Mouse (Mus musculus): ENCODE results near the gene Lhb. TPM values are rescaled to one million over a fixed set of nuclear protein-coding genes. Genes with fewer than 3 reads are reported as not detected.

Gene Lhb
- total RNA-seq, 1 experiment from 2014 or later, result not detected

- ATAC-seq (replicated peaks in 1 of 2; ENCODE audit: insufficient read depth in 1 of 2, low FRiP score in 2 of 2, low TSS enrichment in 1 of 2, low read depth in 1 of 2, poor library complexity in 2 of 2, severe bottlenecking in 2 of 2), result no peak
Measured at GRCm38 (mm10) chr7:45437521-45438276, 17.1 kb downstream of the Lhb start, which contains the start of gene Ruvbl2. Gene Ruvbl2, minus strand, starts transcription at chr7:45438096.

GRCm38 (mm10) chr7:45443526-45444420 lies 23.2 kb downstream of the Lhb start:
- ATAC-seq (replicated peaks in 1 of 2; ENCODE audit: insufficient read depth in 1 of 2, low FRiP score in 2 of 2, low TSS enrichment in 1 of 2, low read depth in 1 of 2, poor library complexity in 2 of 2, severe bottlenecking in 2 of 2), result no peak

GRCm38 (mm10) chr7:45446589-45446988 lies 26.0 kb downstream of the Lhb start:
- no peak for ATAC-seq (replicated peaks in 1 of 2; ENCODE audit: insufficient read depth in 1 of 2, low FRiP score in 2 of 2, low TSS enrichment in 1 of 2, low read depth in 1 of 2, poor library complexity in 2 of 2, severe bottlenecking in 2 of 2)

GRCm38 (mm10) chr7:45447325-45447990 lies 26.8 kb downstream of the Lhb start:
- no peak for ATAC-seq (replicated peaks in 1 of 2; ENCODE audit: insufficient read depth in 1 of 2, low FRiP score in 2 of 2, low TSS enrichment in 1 of 2, low read depth in 1 of 2, poor library complexity in 2 of 2, severe bottlenecking in 2 of 2)

GRCm38 (mm10) chr7:45449974-45450373 lies 29.4 kb downstream of the Lhb start:
- no peak for ATAC-seq (replicated peaks in 1 of 2; ENCODE audit: insufficient read depth in 1 of 2, low FRiP score in 2 of 2, low TSS enrichment in 1 of 2, low read depth in 1 of 2, poor library complexity in 2 of 2, severe bottlenecking in 2 of 2)

GRCm38 (mm10) chr7:45451344-45451982 lies 30.8 kb downstream of the Lhb start:
- peak; percentile 85 to 91 for ATAC-seq (replicated peaks in 1 of 2; ENCODE audit: insufficient read depth in 1 of 2, low FRiP score in 2 of 2, low TSS enrichment in 1 of 2, low read depth in 1 of 2, poor library complexity in 2 of 2, severe bottlenecking in 2 of 2)

GRCm38 (mm10) chr7:45454971-45455370 lies 34.4 kb downstream of the Lhb start:
- ATAC-seq (replicated peaks in 1 of 2; ENCODE audit: insufficient read depth in 1 of 2, low FRiP score in 2 of 2, low TSS enrichment in 1 of 2, low read depth in 1 of 2, poor library complexity in 2 of 2, severe bottlenecking in 2 of 2), result no peak

- no peak for ATAC-seq (replicated peaks in 1 of 2; ENCODE audit: insufficient read depth in 1 of 2, low FRiP score in 2 of 2, low TSS enrichment in 1 of 2, low read depth in 1 of 2, poor library complexity in 2 of 2, severe bottlenecking in 2 of 2)
Measured at GRCm38 (mm10) chr7:45455932-45456696, 35.5 kb downstream of the Lhb start.

GRCm38 (mm10) chr7:45456721-45457203 lies 36.1 kb downstream of the Lhb start:
- ATAC-seq (replicated peaks in 1 of 2; ENCODE audit: insufficient read depth in 1 of 2, low FRiP score in 2 of 2, low TSS enrichment in 1 of 2, low read depth in 1 of 2, poor library complexity in 2 of 2, severe bottlenecking in 2 of 2), result no peak

- peak; percentile 9 to 18; a peak in 3 of 4 replicates for ATAC-seq (replicated peaks in 1 of 2; ENCODE audit: insufficient read depth in 1 of 2, low FRiP score in 2 of 2, low TSS enrichment in 1 of 2, low read depth in 1 of 2, poor library complexity in 2 of 2, severe bottlenecking in 2 of 2)
Measured at GRCm38 (mm10) chr7:45457204-45458060, 36.8 kb downstream of the Lhb start.

- ATAC-seq (replicated peaks in 1 of 2; ENCODE audit: insufficient read depth in 1 of 2, low FRiP score in 2 of 2, low TSS enrichment in 1 of 2, low read depth in 1 of 2, poor library complexity in 2 of 2, severe bottlenecking in 2 of 2), result peak in 1 of 2 experiments; percentile 9; a peak in 1 of 4 replicates
Measured at GRCm38 (mm10) chr7:45458748-45459563, 38.3 kb downstream of the Lhb start.

GRCm38 (mm10) chr7:45459564-45460140 lies 39.0 kb downstream of the Lhb start, which contains the start of gene Ftl1:
Gene Ftl1, minus strand, starts transcription at chr7:45459884.
- ATAC-seq (replicated peaks in 1 of 2; ENCODE audit: insufficient read depth in 1 of 2, low FRiP score in 2 of 2, low TSS enrichment in 1 of 2, low read depth in 1 of 2, poor library complexity in 2 of 2, severe bottlenecking in 2 of 2), result peak; percentile 82 to 86

GRCm38 (mm10) chr7:45460377-45460776 lies 39.8 kb downstream of the Lhb start:
- ATAC-seq (replicated peaks in 1 of 2; ENCODE audit: insufficient read depth in 1 of 2, low FRiP score in 2 of 2, low TSS enrichment in 1 of 2, low read depth in 1 of 2, poor library complexity in 2 of 2, severe bottlenecking in 2 of 2), result no peak

GRCm38 (mm10) chr7:45460860-45461314 lies 40.3 kb downstream of the Lhb start:
- ATAC-seq (replicated peaks in 1 of 2; ENCODE audit: insufficient read depth in 1 of 2, low FRiP score in 2 of 2, low TSS enrichment in 1 of 2, low read depth in 1 of 2, poor library complexity in 2 of 2, severe bottlenecking in 2 of 2), result peak; percentile 61 to 70
